8 mouse cellular contexts compared by ENCODE assay signal in the genomic region with DNA sequence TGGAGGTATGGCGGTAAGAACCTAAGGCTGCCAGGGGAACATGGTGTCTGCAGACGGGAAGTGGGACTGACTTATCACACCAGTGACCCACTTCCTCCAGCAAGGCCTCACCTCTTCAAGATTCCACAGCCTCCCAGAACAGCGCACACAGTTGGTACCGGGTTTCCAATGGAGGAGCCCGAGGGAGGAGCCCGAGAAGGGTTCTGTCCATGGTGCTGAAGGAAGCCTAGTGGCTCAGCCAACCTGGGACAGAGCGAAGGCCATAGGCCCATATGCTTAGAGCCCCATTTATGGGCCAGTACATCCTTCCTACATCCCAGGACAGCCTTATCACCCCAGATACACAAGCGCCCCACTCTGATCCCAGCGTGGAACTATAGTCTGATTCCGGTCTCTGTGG. TPM values are rescaled to one million over a fixed set of nuclear protein-coding genes. Genes with fewer than 3 reads are reported as not detected.
DNase-seq lines count a peak whose midpoint lies in the region; ATAC-seq and TF ChIP-seq lines count a peak whose summit lies in the region.

No protein-coding gene starts in this region.

- no peak for ATAC-seq in intestine, embryonic 14.5 days (replicated peaks; ENCODE audit: low FRiP score, low TSS enrichment, low read depth)
- no peak for ATAC-seq in intestine, embryonic 16.5 days
- ATAC-seq in liver, embryonic 13.5 days (ENCODE audit: low read depth), result no peak

- no peak for TF ChIP-seq POLR2A in MEL (IDR thresholded peaks at IDR 0.05; ENCODE audit: control insufficient read depth in 1 of 2, insufficient read depth in 1 of 2, low read depth in 1 of 2, low read length in 2 of 2, poor library complexity in 1 of 2)

- H3K27ac ChIP-seq in intestine, embryonic 14.5 days (ENCODE audit: low read depth), result no peak overlapping the region
- no peak overlapping the region for H3K27ac ChIP-seq in intestine, embryonic 16.5 days (ENCODE audit: low read length)
- no peak overlapping the region for H3K27ac ChIP-seq in MEL (ENCODE audit: control insufficient read depth, low read depth, low read length)
- no peak overlapping the region for H3K27ac ChIP-seq in liver, embryonic 13.5 days

- 33% methylated on average over 10 of the region's 10 CpGs for WGBS in intestine, embryonic 14.5 days
- 31% methylated on average over 10 of the region's 10 CpGs for WGBS in intestine, embryonic 16.5 days
- WGBS in liver, embryonic 13.5 days (ENCODE audit: insufficient replicate concordance), result 22% methylated on average over 10 of the region's 10 CpGs

- no peaks in the 10 kb centered on the region for H3K36me3 ChIP-seq in intestine, embryonic 14.5 days (ENCODE audit: control insufficient read depth, insufficient read depth, low read length)
- H3K36me3 ChIP-seq in intestine, embryonic 16.5 days (ENCODE audit: control insufficient read depth, insufficient read depth, low read length), result no peaks in the 10 kb centered on the region
- H3K36me3 ChIP-seq in MEL (ENCODE audit: control insufficient read depth in 1 of 2, insufficient read depth in 2 of 2, low read length in 2 of 2), result no peaks in the 10 kb centered on the region
- no peaks in the 10 kb centered on the region for H3K36me3 ChIP-seq in liver, embryonic 13.5 days

- H3K4me1 ChIP-seq in intestine, embryonic 14.5 days (replicated peaks; ENCODE audit: control insufficient read depth, insufficient read depth, low read length), result no peaks in the 10 kb centered on the region
- H3K4me1 ChIP-seq in intestine, embryonic 16.5 days (ENCODE audit: control insufficient read depth, insufficient read depth, low read length), result no peaks in the 10 kb centered on the region
- no peaks in the 10 kb centered on the region for H3K4me1 ChIP-seq in MEL (ENCODE audit: control insufficient read depth in 1 of 2, insufficient read depth in 2 of 2, low read length in 2 of 2)
- no peaks in the 10 kb centered on the region for H3K4me1 ChIP-seq in liver, embryonic 13.5 days (replicated peaks)

- H3K9me3 ChIP-seq in intestine, embryonic 14.5 days (ENCODE audit: control insufficient read depth, low read length), result no peaks in the 10 kb centered on the region
- no peaks in the 10 kb centered on the region for H3K9me3 ChIP-seq in intestine, embryonic 16.5 days (ENCODE audit: control insufficient read depth, low read length)
- no peaks in the 10 kb centered on the region for H3K9me3 ChIP-seq in MEL (replicated peaks; ENCODE audit: insufficient read depth, low read length)
- no peaks in the 10 kb centered on the region for H3K9me3 ChIP-seq in liver, embryonic 13.5 days (replicated peaks)

- no peaks in the 10 kb centered on the region for H3K79me2 ChIP-seq in MEL (ENCODE audit: control insufficient read depth, insufficient read depth, low read length, poor library complexity)

- H3K4me3 ChIP-seq in intestine, embryonic 14.5 days (ENCODE audit: low read depth, low read length), result no peak overlapping the region
- H3K4me3 ChIP-seq in intestine, embryonic 16.5 days (ENCODE audit: low read length), result no peak overlapping the region
- no peak overlapping the region for H3K4me3 ChIP-seq in MEL (ENCODE audit: control insufficient read depth in 1 of 2, insufficient read depth in 1 of 2, low read depth in 2 of 2, low read length in 2 of 2)
- no peak overlapping the region for H3K4me3 ChIP-seq in liver, embryonic 13.5 days (replicated peaks)

- H3K9ac ChIP-seq in intestine, embryonic 14.5 days (ENCODE audit: low read length), result no peak overlapping the region
- H3K9ac ChIP-seq in intestine, embryonic 16.5 days (ENCODE audit: low read depth, low read length), result no peak overlapping the region
- no peak overlapping the region for H3K9ac ChIP-seq in MEL (ENCODE audit: control insufficient read depth, low read depth, low read length, poor library complexity, severe bottlenecking)
- H3K9ac ChIP-seq in liver, embryonic 13.5 days, result no peak overlapping the region

- H3K27me3 ChIP-seq in intestine, embryonic 14.5 days (replicated peaks; ENCODE audit: control insufficient read depth, insufficient read depth, low read length), result no peaks in the 10 kb centered on the region
- H3K27me3 ChIP-seq in intestine, embryonic 16.5 days (replicated peaks; ENCODE audit: control insufficient read depth, insufficient read depth, low read length), result no peaks in the 10 kb centered on the region
- no peaks in the 10 kb centered on the region for H3K27me3 ChIP-seq in MEL (ENCODE audit: control insufficient read depth in 1 of 2, insufficient read depth in 2 of 2, low read length in 2 of 2)
- no peaks in the 10 kb centered on the region for H3K27me3 ChIP-seq in liver, embryonic 13.5 days

- DNase-seq in intestine, embryonic 14.5 days (ENCODE audit: low spot score), result peak; percentile 88
- DNase-seq in MEL (ENCODE audit: low read depth, low spot score), result peak; percentile 29
- peak; percentile 55 for DNase-seq in c-Kit-positive CD71-positive TER-119-negative erythroid progenitor cells, embryonic 14.5 days (ENCODE audit: low read depth)
- peak; percentile 29 for DNase-seq in liver, embryonic 13.5 days
- no peak for DNase-seq in spleen, adult 12 weeks (ENCODE audit: low spot score)
- no peak for DNase-seq in urinary bladder, postnatal 36 days (ENCODE audit: low spot score in 2 of 2)
- DNase-seq in right cerebral cortex, postnatal 36 days (ENCODE audit: low spot score in 2 of 2), result no peak

- no peak for TF ChIP-seq RAD21 in MEL (IDR thresholded peaks at IDR 0.05; ENCODE audit: low read depth, low read length)

- no peak for TF ChIP-seq CTCF in MEL (IDR thresholded peaks at IDR 0.05 in 2 of 3, conservative IDR thresholded peaks at IDR 0.05 in 1 of 3; ENCODE audit: control insufficient read depth in 1 of 3, insufficient read depth in 1 of 3, low read depth in 2 of 3, low read length in 3 of 3, poor library complexity in 1 of 3, severe bottlenecking in 1 of 3)

- TF ChIP-seq EP300 in MEL (IDR thresholded peaks at IDR 0.05; ENCODE audit: low read depth in 1 of 2, low read length in 2 of 2), result no peak

- no peak overlapping the region for H3K4me2 ChIP-seq in intestine, embryonic 14.5 days (ENCODE audit: low read length)
- no peak overlapping the region for H3K4me2 ChIP-seq in intestine, embryonic 16.5 days (ENCODE audit: low read depth, low read length)
- H3K4me2 ChIP-seq in liver, embryonic 13.5 days, result no peak overlapping the region

TF ChIP-seq in MEL, 35 proteins besides CTCF, POLR2A, EP300 and RAD21:
- no peak for TF ChIP-seq POLR2AphosphoS5 (IDR thresholded peaks at IDR 0.05; ENCODE audit: borderline replicate concordance, low read depth, low read length)
- no peak for TF ChIP-seq JUND (IDR thresholded peaks at IDR 0.05; ENCODE audit: low read depth, low read length)
- no peak for TF ChIP-seq E2F4 (IDR thresholded peaks at IDR 0.05; ENCODE audit: borderline replicate concordance, low read depth, low read length)
- TF ChIP-seq POLR2AphosphoS2 (IDR thresholded peaks at IDR 0.05; ENCODE audit: low read length), result no peak
- no peak for TF ChIP-seq ZNF384 (IDR thresholded peaks at IDR 0.05; ENCODE audit: low read depth, low read length)
- no peak for TF ChIP-seq TCF12 (IDR thresholded peaks at IDR 0.05; ENCODE audit: low read depth, low read length)
- TF ChIP-seq BHLHE40 (IDR thresholded peaks at IDR 0.05; ENCODE audit: borderline replicate concordance, low read depth, low read length), result no peak
- TF ChIP-seq USF2 (IDR thresholded peaks at IDR 0.05; ENCODE audit: borderline replicate concordance in 1 of 2, insufficient read depth in 1 of 2, low read depth in 1 of 2, low read length in 2 of 2), result no peak
- no peak for TF ChIP-seq NELFE (IDR thresholded peaks at IDR 0.05; ENCODE audit: low read depth, low read length)
- TF ChIP-seq HCFC1 (IDR thresholded peaks at IDR 0.05; ENCODE audit: low read depth, low read length), result no peak
- TF ChIP-seq USF1 (IDR thresholded peaks at IDR 0.05; ENCODE audit: low read depth, low read length), result no peak
- TF ChIP-seq MYC (IDR thresholded peaks at IDR 0.05; ENCODE audit: low read depth, low read length), result no peak
- no peak for TF ChIP-seq TBP (IDR thresholded peaks at IDR 0.05; ENCODE audit: low read depth, low read length)
- no peak for TF ChIP-seq NRF1 (IDR thresholded peaks at IDR 0.05; ENCODE audit: insufficient read depth, low read depth, low read length, poor library complexity, severe bottlenecking)
- TF ChIP-seq ELF1 (IDR thresholded peaks at IDR 0.05; ENCODE audit: low read depth, low read length), result no peak
- TF ChIP-seq MXI1 (IDR thresholded peaks at IDR 0.05; ENCODE audit: low read depth, low read length), result no peak

RNA-seq across cellular contexts. Expression of a gene that starts 32.1 kb away (rescaled TPM):
- polyA plus RNA-seq in intestine, embryonic 14.5 days (2014; fragmentation: Nextera tagmentation; extraction: Ambion mirVana), result 4.4 and 4.6 TPM in 2 replicates
- 2.8 and 3.3 TPM in 2 replicates for polyA plus RNA-seq in intestine, embryonic 16.5 days (2015; fragmentation: Nextera tagmentation; extraction: Ambion mirVana)
- not detected in 2 replicates for total RNA-seq in MEL (2012; rRNA removed)
- under 1 TPM in 1 of 2 experiments, not detected in 1; 0.15 TPM for polyA plus RNA-seq in MEL (2012; ENCODE audit: insufficient read depth in 1 of 2, insufficient read length in 2 of 2, low read depth in 1 of 2, low replicate concordance in 2 of 2, missing spikeins in 1 of 2)
- polyA plus RNA-seq in liver, embryonic 13.5 days (2015; fragmentation: Nextera tagmentation; extraction: Ambion mirVana), result 0.14 and 0.31 TPM in 2 replicates

Comparison
In these comparisons a context has a peak if more than half of its experiments do, and no peak if none do; other contexts are left out.
1. DNase-seq: peak in intestine, embryonic 14.5 days (single experiment), MEL (single experiment), c-Kit-positive CD71-positive TER-119-negative erythroid progenitor cells, embryonic 14.5 days (single experiment) and liver, embryonic 13.5 days (single experiment); none in spleen, adult 12 weeks (single experiment), urinary bladder, postnatal 36 days (0 of 2) and right cerebral cortex, postnatal 36 days (0 of 2).